Mouse (Mus musculus): ENCODE measurements around the gene Hivep2. TPM values are rescaled to one million over a fixed set of nuclear protein-coding genes. Genes with fewer than 3 reads are reported as not detected.
A peak's percentile ranks its signal among the peaks of the same experiment; 100 is the strongest.

The Hivep2 gene
- total RNA-seq, 1 experiment: 2.3 TPM

DNA sequence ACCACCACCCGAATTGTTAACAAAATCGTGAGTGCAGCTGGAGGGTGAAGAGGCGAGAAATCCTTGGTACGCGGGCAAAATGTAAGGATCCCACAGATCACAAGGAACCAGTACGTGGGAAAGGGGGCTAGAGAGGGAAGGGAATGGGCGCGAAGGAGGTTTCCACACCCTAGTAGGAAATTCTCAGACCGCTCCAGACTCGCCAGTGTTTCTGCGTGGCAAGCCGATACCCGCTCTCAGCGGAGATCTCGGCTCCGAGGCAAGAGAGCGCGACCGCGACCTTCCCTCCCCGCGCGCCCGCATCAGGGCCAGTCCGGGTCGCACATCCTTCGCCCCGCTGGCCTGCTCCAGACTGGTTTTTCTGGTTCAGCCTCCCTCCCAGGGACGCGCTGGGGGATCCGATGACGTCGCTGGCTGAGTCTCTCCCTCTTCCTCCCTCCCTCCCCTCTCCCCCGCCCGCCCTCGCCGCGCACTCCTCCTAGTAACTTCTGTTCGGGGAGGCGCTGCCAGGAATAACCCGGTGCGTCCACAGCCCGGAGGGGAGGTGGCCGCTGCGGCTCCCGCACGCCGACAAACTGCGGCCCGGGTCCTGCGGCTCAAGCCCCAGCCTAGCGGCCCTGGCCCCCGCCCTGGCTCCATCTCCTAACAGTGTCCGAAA lies 430 bp upstream of the Hivep2 start:
- no peaks in the 10 kb centered on the region for H3K9me3 ChIP-seq (ENCODE audit: control insufficient read depth, insufficient read depth, low read depth, low read length)
- no peak overlapping the region for H3K27ac ChIP-seq (ENCODE audit: insufficient read depth, low read depth, low read length, poor library complexity, severe bottlenecking)
- no peaks in the 10 kb centered on the region for H3K36me3 ChIP-seq (ENCODE audit: control insufficient read depth, insufficient read depth, low read length, poor library complexity, severe bottlenecking)
- in situ Hi-C loops (cut with MboI; ENCODE audit: low sequenced_read_pairs in 2 of 2, unreplicated experiment in 2 of 2): no loop called here
- peak overlapping the region; percentile 72 to 77 for H3K4me3 ChIP-seq (ENCODE audit: insufficient read depth in 1 of 2, low read depth in 1 of 2, low read length in 2 of 2, poor library complexity in 1 of 2, severe bottlenecking in 1 of 2)
- TF ChIP-seq ZNF384 (IDR thresholded peaks at IDR 0.05; ENCODE audit: low read depth, low read length) (no peak), CHD2 (IDR thresholded peaks at IDR 0.05; ENCODE audit: low read depth, low read length) (no peak), HCFC1 (IDR thresholded peaks at IDR 0.05; ENCODE audit: borderline replicate concordance, insufficient read depth, low read length) (no peak), ZC3H11A (IDR thresholded peaks at IDR 0.05; ENCODE audit: borderline replicate concordance, low read depth, low read length) (no peak), MAFK (IDR thresholded peaks at IDR 0.05; ENCODE audit: insufficient read depth, low read depth, low read length) (no peak)
- no peaks in the 10 kb centered on the region for H3K4me1 ChIP-seq (ENCODE audit: control insufficient read depth in 2 of 2, insufficient read depth in 2 of 2, low read length in 2 of 2, poor library complexity in 1 of 2)
- H3K9ac ChIP-seq (ENCODE audit: insufficient read depth, low read depth, low read length, poor library complexity, severe bottlenecking): peak overlapping the region; percentile 50
- peak; percentile 81 for DNase-seq (ENCODE audit: low read depth, low spot score)

- H3K4me1 ChIP-seq (ENCODE audit: control insufficient read depth in 2 of 2, insufficient read depth in 2 of 2, low read length in 2 of 2, poor library complexity in 1 of 2): no peaks in the 10 kb centered on the region
- no peak overlapping the region for H3K27ac ChIP-seq (ENCODE audit: insufficient read depth, low read depth, low read length, poor library complexity, severe bottlenecking)
- peak overlapping the region; percentile 45 for H3K9ac ChIP-seq (ENCODE audit: insufficient read depth, low read depth, low read length, poor library complexity, severe bottlenecking)
- DNase-seq (ENCODE audit: low read depth, low spot score): no peak
- peak overlapping the region; percentile 72 to 77 for H3K4me3 ChIP-seq (ENCODE audit: insufficient read depth in 1 of 2, low read depth in 1 of 2, low read length in 2 of 2, poor library complexity in 1 of 2, severe bottlenecking in 1 of 2)
- H3K9me3 ChIP-seq (ENCODE audit: control insufficient read depth, insufficient read depth, low read depth, low read length): no peaks in the 10 kb centered on the region
- TF ChIP-seq ZNF384 (IDR thresholded peaks at IDR 0.05; ENCODE audit: low read depth, low read length) (no peak), HCFC1 (IDR thresholded peaks at IDR 0.05; ENCODE audit: borderline replicate concordance, insufficient read depth, low read length) (no peak), CHD2 (IDR thresholded peaks at IDR 0.05; ENCODE audit: low read depth, low read length) (no peak), ZC3H11A (IDR thresholded peaks at IDR 0.05; ENCODE audit: borderline replicate concordance, low read depth, low read length) (no peak), MAFK (IDR thresholded peaks at IDR 0.05; ENCODE audit: insufficient read depth, low read depth, low read length) (no peak)
- H3K36me3 ChIP-seq (ENCODE audit: control insufficient read depth, insufficient read depth, low read length, poor library complexity, severe bottlenecking): no peaks in the 10 kb centered on the region
- in situ Hi-C loops (cut with MboI; ENCODE audit: low sequenced_read_pairs in 2 of 2, unreplicated experiment in 2 of 2): no loop called here
These were observed 1.1 kb downstream of the Hivep2 start for GRCm38 (mm10) chr10:13966830-13967450.

DNA sequence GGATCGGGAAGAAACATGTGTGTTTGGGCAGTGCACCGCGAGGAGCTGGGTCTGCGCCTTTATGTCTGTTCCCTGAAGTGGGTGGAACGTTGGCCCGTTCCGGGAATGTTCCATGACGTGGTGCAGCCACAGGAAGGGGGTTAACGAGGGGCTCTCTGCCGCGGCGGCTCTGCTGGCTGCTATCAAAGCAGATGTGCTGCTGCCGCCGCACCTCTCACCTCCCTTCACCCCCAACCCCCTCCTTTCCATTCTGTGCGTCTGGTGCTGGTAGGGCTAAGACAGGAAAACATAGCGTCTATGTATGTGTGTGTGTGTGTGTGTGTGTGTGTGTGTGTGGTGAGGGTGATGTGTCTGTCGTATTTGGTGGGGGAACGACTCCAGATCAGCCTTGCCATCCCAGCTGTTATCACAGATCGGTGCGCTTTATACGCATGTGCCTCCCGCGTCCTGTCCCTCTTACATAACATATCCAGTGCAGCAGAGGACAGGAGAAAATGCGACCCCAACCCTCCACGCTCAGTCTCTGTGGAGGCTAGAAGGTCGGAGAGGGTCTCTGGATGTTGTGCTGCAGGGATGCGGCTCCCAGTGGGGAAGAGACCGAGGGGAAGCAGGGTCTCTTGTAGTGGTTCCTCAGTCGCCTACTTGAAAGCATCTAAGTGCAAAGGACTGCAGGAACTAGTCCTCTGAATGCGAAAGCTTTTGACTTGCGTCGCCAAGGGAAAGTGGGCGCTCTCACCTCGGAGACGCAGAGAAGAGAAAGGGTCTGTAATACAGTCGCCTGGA lies 1.8 kb downstream of the Hivep2 start:
- Histone ChIP-seq H3K9me3 (ENCODE audit: control insufficient read depth, insufficient read depth, low read depth, low read length) (no peaks in the 10 kb centered on the region), H3K9ac (ENCODE audit: insufficient read depth, low read depth, low read length, poor library complexity, severe bottlenecking) (peak overlapping the region; percentile 45), H3K4me1 (ENCODE audit: control insufficient read depth in 2 of 2, insufficient read depth in 2 of 2, low read length in 2 of 2, poor library complexity in 1 of 2) (no peaks in the 10 kb centered on the region; a peak in 1 of 4 replicates), H3K36me3 (ENCODE audit: control insufficient read depth, insufficient read depth, low read length, poor library complexity, severe bottlenecking) (no peaks in the 10 kb centered on the region), H3K4me3 (ENCODE audit: insufficient read depth in 1 of 2, low read depth in 1 of 2, low read length in 2 of 2, poor library complexity in 1 of 2, severe bottlenecking in 1 of 2) (peak overlapping the region; percentile 72 to 77), H3K27ac (ENCODE audit: insufficient read depth, low read depth, low read length, poor library complexity, severe bottlenecking) (no peak overlapping the region)
- TF ChIP-seq MAFK (IDR thresholded peaks at IDR 0.05; ENCODE audit: insufficient read depth, low read depth, low read length): no peak
- no peak for TF ChIP-seq HCFC1 (IDR thresholded peaks at IDR 0.05; ENCODE audit: borderline replicate concordance, insufficient read depth, low read length)
- no peak for TF ChIP-seq ZC3H11A (IDR thresholded peaks at IDR 0.05; ENCODE audit: borderline replicate concordance, low read depth, low read length)
- TF ChIP-seq CHD2 (IDR thresholded peaks at IDR 0.05; ENCODE audit: low read depth, low read length): no peak
- no peak for TF ChIP-seq ZNF384 (IDR thresholded peaks at IDR 0.05; ENCODE audit: low read depth, low read length)
- in situ Hi-C loops (cut with MboI; ENCODE audit: low sequenced_read_pairs in 2 of 2, unreplicated experiment in 2 of 2): no loop called here
- no peak for DNase-seq (ENCODE audit: low read depth, low spot score)

GRCm38 (mm10) chr10:13968234-13968555 lies 2.3 kb downstream of the Hivep2 start:
- peak overlapping the region; percentile 72 to 77; a peak in 2 of 4 replicates for H3K4me3 ChIP-seq (ENCODE audit: insufficient read depth in 1 of 2, low read depth in 1 of 2, low read length in 2 of 2, poor library complexity in 1 of 2, severe bottlenecking in 1 of 2)
- no peaks in the 10 kb centered on the region; a peak in 1 of 4 replicates for H3K4me1 ChIP-seq (ENCODE audit: control insufficient read depth in 2 of 2, insufficient read depth in 2 of 2, low read length in 2 of 2, poor library complexity in 1 of 2)
- DNase-seq (ENCODE audit: low read depth, low spot score): no peak
- H3K36me3 ChIP-seq (ENCODE audit: control insufficient read depth, insufficient read depth, low read length, poor library complexity, severe bottlenecking): no peaks in the 10 kb centered on the region
- H3K9me3 ChIP-seq (ENCODE audit: control insufficient read depth, insufficient read depth, low read depth, low read length): no peaks in the 10 kb centered on the region
- in situ Hi-C loops (cut with MboI; ENCODE audit: low sequenced_read_pairs in 2 of 2, unreplicated experiment in 2 of 2): no loop called here
- H3K9ac ChIP-seq (ENCODE audit: insufficient read depth, low read depth, low read length, poor library complexity, severe bottlenecking): no peak overlapping the region
- no peak for TF ChIP-seq HCFC1 (IDR thresholded peaks at IDR 0.05; ENCODE audit: borderline replicate concordance, insufficient read depth, low read length)
- TF ChIP-seq CHD2 (IDR thresholded peaks at IDR 0.05; ENCODE audit: low read depth, low read length): no peak
- no peak for TF ChIP-seq ZNF384 (IDR thresholded peaks at IDR 0.05; ENCODE audit: low read depth, low read length)
- no peak overlapping the region for H3K27ac ChIP-seq (ENCODE audit: insufficient read depth, low read depth, low read length, poor library complexity, severe bottlenecking)

All from ES-E14 (cell line).